Comparison of ENCODE assay signal across 12 mouse cellular contexts in genomic region chr5:140370446-140371254, GRCm38 (mm10). TPM values are rescaled to one million over a fixed set of nuclear protein-coding genes. Genes with fewer than 3 reads are reported as not detected.
DNase-seq lines count a peak whose midpoint lies in the region; ATAC-seq lines count a peak whose summit lies in the region.
"Had no signal": no experiment of that assay in that cellular context is flagged by ENCODE, and none has a peak within 500 bp of the region (broad histone marks: within the 10 kb centered on the region; RNA-seq: fewer than 3 reads in every experiment).

No protein-coding gene starts in this region.

- peak; percentile 12 to 13 for DNase-seq in heart, postnatal 14 days
- DNase-seq in liver, embryonic 11.5 days (ENCODE audit: low spot score) = no peak
- DNase-seq in right cerebral cortex, postnatal 10 days (ENCODE audit: low spot score in 2 of 2) = no peak
- no peak for DNase-seq in gastrocnemius, postnatal 25 days
- no peak for DNase-seq in left cerebral cortex, postnatal 36 days (ENCODE audit: low spot score in 2 of 2)
- DNase-seq: adrenal gland, adult 8-10 months had no signal

- no peaks in the 10 kb centered on the region for H3K36me3 ChIP-seq in intestine, embryonic 15.5 days
- no peaks in the 10 kb centered on the region for H3K36me3 ChIP-seq in intestine, embryonic 16.5 days (ENCODE audit: control insufficient read depth, insufficient read depth, low read length)
- no peaks in the 10 kb centered on the region for H3K36me3 ChIP-seq in liver, embryonic 11.5 days (ENCODE audit: control insufficient read depth, insufficient read depth, low read length)
- H3K36me3 ChIP-seq in stomach, embryonic 14.5 days (ENCODE audit: control insufficient read depth, insufficient read depth, low read length) = no peaks in the 10 kb centered on the region

- no peaks in the 10 kb centered on the region for H3K9me3 ChIP-seq in intestine, embryonic 15.5 days
- no peaks in the 10 kb centered on the region for H3K9me3 ChIP-seq in intestine, embryonic 16.5 days (ENCODE audit: control insufficient read depth, low read length)
- H3K9me3 ChIP-seq in liver, embryonic 11.5 days (ENCODE audit: control insufficient read depth, low read length) = no peaks in the 10 kb centered on the region
- H3K9me3 ChIP-seq in stomach, embryonic 14.5 days (ENCODE audit: control insufficient read depth, low read depth, low read length) = no peaks in the 10 kb centered on the region; the same call in 1 of the 2 replicates

- no peak overlapping the region for H3K4me3 ChIP-seq in intestine, embryonic 15.5 days (replicated peaks)
- no peak overlapping the region for H3K4me3 ChIP-seq in intestine, embryonic 16.5 days (ENCODE audit: low read length)
- H3K4me3 ChIP-seq in liver, embryonic 11.5 days (ENCODE audit: low read depth, low read length) = no peak overlapping the region
- H3K4me3 ChIP-seq in stomach, embryonic 14.5 days (ENCODE audit: low read depth, low read length) = no peak overlapping the region
- H3K4me3 ChIP-seq: myocyte had no signal

- no peak for ATAC-seq in intestine, embryonic 15.5 days
- no peak for ATAC-seq in intestine, embryonic 16.5 days
- ATAC-seq in liver, embryonic 11.5 days (replicated peaks; ENCODE audit: low FRiP score) = peak; percentile 56; the same call in 1 of the 2 replicates
- no peak for ATAC-seq in stomach, embryonic 14.5 days (ENCODE audit: insufficient number of reproducible peaks, insufficient read depth, low FRiP score, low read depth)
- ATAC-seq: CD4-positive, CD25-positive, alpha-beta regulatory T cell, adult 4 months; inflammation-experienced regulatory T-cells, adult 6 months had no signal

- H3K27me3 ChIP-seq in intestine, embryonic 15.5 days (replicated peaks) = no peaks in the 10 kb centered on the region
- no peaks in the 10 kb centered on the region for H3K27me3 ChIP-seq in intestine, embryonic 16.5 days (replicated peaks; ENCODE audit: control insufficient read depth, insufficient read depth, low read length)
- H3K27me3 ChIP-seq in liver, embryonic 11.5 days (replicated peaks; ENCODE audit: control insufficient read depth, insufficient read depth, low read length) = no peaks in the 10 kb centered on the region
- H3K27me3 ChIP-seq in stomach, embryonic 14.5 days (ENCODE audit: control insufficient read depth, insufficient read depth, low read length) = no peaks in the 10 kb centered on the region

- H3K4me2 ChIP-seq in intestine, embryonic 15.5 days (replicated peaks) = no peak overlapping the region
- H3K4me2 ChIP-seq in intestine, embryonic 16.5 days (ENCODE audit: low read depth, low read length) = no peak overlapping the region
- H3K4me2 ChIP-seq in liver, embryonic 11.5 days = peak overlapping the region; percentile 28
- H3K4me2 ChIP-seq in stomach, embryonic 14.5 days (replicated peaks; ENCODE audit: low read depth, low read length) = no peak overlapping the region

- no peak overlapping the region for H3K27ac ChIP-seq in intestine, embryonic 15.5 days
- no peak overlapping the region for H3K27ac ChIP-seq in intestine, embryonic 16.5 days (ENCODE audit: low read length)
- peak overlapping the region; percentile 74 for H3K27ac ChIP-seq in liver, embryonic 11.5 days (ENCODE audit: low read depth, low read length)
- 0 out of 2 replicates have a peak overlapping the region, but pooled peaks have one; percentile 6 for H3K27ac ChIP-seq in stomach, embryonic 14.5 days (ENCODE audit: low read length)

- 0 out of 2 replicates have a peak, but pooled peaks cover 5% of the 10 kb centered on the region for H3K4me1 ChIP-seq in intestine, embryonic 15.5 days (replicated peaks)
- peaks cover 8% of the 10 kb centered on the region for H3K4me1 ChIP-seq in intestine, embryonic 16.5 days (ENCODE audit: control insufficient read depth, insufficient read depth, low read length)
- H3K4me1 ChIP-seq in liver, embryonic 11.5 days (replicated peaks; ENCODE audit: control insufficient read depth, insufficient read depth, low read length) = peaks cover 30% of the 10 kb centered on the region
- H3K4me1 ChIP-seq in stomach, embryonic 14.5 days (ENCODE audit: control insufficient read depth, insufficient read depth, low read length) = peaks cover 6% of the 10 kb centered on the region; the same call in 1 of the 2 replicates

- WGBS in intestine, embryonic 15.5 days = 59% methylated on average over 6 of the region's 6 CpGs
- WGBS in intestine, embryonic 16.5 days = 56% methylated on average over 6 of the region's 6 CpGs
- WGBS in liver, embryonic 11.5 days = 42% methylated on average over 6 of the region's 6 CpGs
- WGBS in stomach, embryonic 14.5 days = 51% methylated on average over 6 of the region's 6 CpGs

- intact Hi-C loops in heart, postnatal 14 days (cut with DNase I) = no loop called here
- intact Hi-C loops in left cerebral cortex, postnatal 36 days (cut with DNase I) = no loop called here

- 0 out of 2 replicates have a peak overlapping the region, but pooled peaks have one; percentile 1 for H3K9ac ChIP-seq in intestine, embryonic 15.5 days
- H3K9ac ChIP-seq in intestine, embryonic 16.5 days (ENCODE audit: low read depth, low read length) = no peak overlapping the region
- no peak overlapping the region for H3K9ac ChIP-seq in liver, embryonic 11.5 days (ENCODE audit: low read depth, low read length)
- no peak overlapping the region for H3K9ac ChIP-seq in stomach, embryonic 14.5 days (replicated peaks; ENCODE audit: low read depth, low read length)

RNA-seq across cellular contexts. Expression of gene Snx8, which starts 18.4 kb away (rescaled TPM):
- polyA plus RNA-seq in intestine, embryonic 15.5 days (2015; fragmentation: Nextera tagmentation; extraction: Ambion mirVana) = 23.0 and 27.2 TPM in 2 replicates
- 35.9 and 45.2 TPM in 2 replicates for polyA plus RNA-seq in intestine, embryonic 16.5 days (2015; fragmentation: Nextera tagmentation; extraction: Ambion mirVana)
- 10 to 100 TPM; 14.6 to 16.2 TPM for total RNA-seq in heart, postnatal 14 days (2021)
- 10.6 and 10.7 TPM in 2 replicates for polyA plus RNA-seq in liver, embryonic 11.5 days (2014; fragmentation: Nextera tagmentation; extraction: Ambion mirVana)
- 8.3 and 9.1 TPM in 2 replicates for polyA plus RNA-seq in stomach, embryonic 14.5 days (2014; fragmentation: Nextera tagmentation; extraction: Ambion mirVana)
- total RNA-seq in gastrocnemius, postnatal 25 days (2021) = 1 to 10 TPM; 7.4 to 7.6 TPM
- total RNA-seq in left cerebral cortex, postnatal 36 days (2021) = 10 to 100 TPM; 12.1 to 15.1 TPM

RNA-seq across cellular contexts. Expression of gene Mrm2, which starts 39.0 kb away (rescaled TPM):
- 19.0 and 19.7 TPM in 2 replicates for polyA plus RNA-seq in intestine, embryonic 15.5 days (2015; fragmentation: Nextera tagmentation; extraction: Ambion mirVana)
- polyA plus RNA-seq in intestine, embryonic 16.5 days (2015; fragmentation: Nextera tagmentation; extraction: Ambion mirVana) = 18.3 and 19.6 TPM in 2 replicates
- total RNA-seq in heart, postnatal 14 days (2021) = 10 to 100 TPM in 1 of 2 experiments, 1 to 10 TPM in 1; 9.5 to 10.9 TPM
- 20.2 and 21.7 TPM in 2 replicates for polyA plus RNA-seq in liver, embryonic 11.5 days (2014; fragmentation: Nextera tagmentation; extraction: Ambion mirVana)
- 19.3 and 19.7 TPM in 2 replicates for polyA plus RNA-seq in stomach, embryonic 14.5 days (2014; fragmentation: Nextera tagmentation; extraction: Ambion mirVana)
- 1 to 10 TPM; 6.9 to 7.2 TPM for total RNA-seq in gastrocnemius, postnatal 25 days (2021)
- 10 to 100 TPM in 1 of 2 experiments, 1 to 10 TPM in 1; 8.9 to 11.5 TPM for total RNA-seq in left cerebral cortex, postnatal 36 days (2021)

RNA-seq across cellular contexts. Expression of gene Eif3b, which starts 48.5 kb away (rescaled TPM):
- polyA plus RNA-seq in intestine, embryonic 15.5 days (2015; fragmentation: Nextera tagmentation; extraction: Ambion mirVana) = 127 and 142 TPM in 2 replicates
- 85.2 and 89.0 TPM in 2 replicates for polyA plus RNA-seq in intestine, embryonic 16.5 days (2015; fragmentation: Nextera tagmentation; extraction: Ambion mirVana)
- total RNA-seq in heart, postnatal 14 days (2021) = 10 to 100 TPM; 86.5 to 88.7 TPM
- 210 and 213 TPM in 2 replicates for polyA plus RNA-seq in liver, embryonic 11.5 days (2014; fragmentation: Nextera tagmentation; extraction: Ambion mirVana)
- polyA plus RNA-seq in stomach, embryonic 14.5 days (2014; fragmentation: Nextera tagmentation; extraction: Ambion mirVana) = 125 and 132 TPM in 2 replicates
- total RNA-seq in gastrocnemius, postnatal 25 days (2021) = 10 to 100 TPM; 76.8 to 79.2 TPM
- total RNA-seq in left cerebral cortex, postnatal 36 days (2021) = 10 to 100 TPM; 86.7 to 90.1 TPM

RNA-seq across cellular contexts. Expression of gene Nudt1, which starts 49.2 kb away (rescaled TPM):
- 48.5 and 52.5 TPM in 2 replicates for polyA plus RNA-seq in intestine, embryonic 15.5 days (2015; fragmentation: Nextera tagmentation; extraction: Ambion mirVana)
- 48.6 and 48.8 TPM in 2 replicates for polyA plus RNA-seq in intestine, embryonic 16.5 days (2015; fragmentation: Nextera tagmentation; extraction: Ambion mirVana)
- 10 to 100 TPM in 1 of 2 experiments, 1 to 10 TPM in 1; 10.0 to 12.2 TPM for total RNA-seq in heart, postnatal 14 days (2021)
- polyA plus RNA-seq in liver, embryonic 11.5 days (2014; fragmentation: Nextera tagmentation; extraction: Ambion mirVana) = 58.3 and 62.3 TPM in 2 replicates
- polyA plus RNA-seq in stomach, embryonic 14.5 days (2014; fragmentation: Nextera tagmentation; extraction: Ambion mirVana) = 39.6 and 41.9 TPM in 2 replicates
- total RNA-seq in gastrocnemius, postnatal 25 days (2021) = 1 to 10 TPM; 5.3 to 6.5 TPM
- 1 to 10 TPM; 6.2 to 7.6 TPM for total RNA-seq in left cerebral cortex, postnatal 36 days (2021)

RNA-seq across cellular contexts. Expression of gene Mad1l1, which starts 49.3 kb away (rescaled TPM):
- 34.7 and 38.0 TPM in 2 replicates for polyA plus RNA-seq in intestine, embryonic 15.5 days (2015; fragmentation: Nextera tagmentation; extraction: Ambion mirVana)
- polyA plus RNA-seq in intestine, embryonic 16.5 days (2015; fragmentation: Nextera tagmentation; extraction: Ambion mirVana) = 31.4 and 34.1 TPM in 2 replicates
- 10 to 100 TPM; 14.7 to 14.8 TPM for total RNA-seq in heart, postnatal 14 days (2021)
- 43.0 and 43.4 TPM in 2 replicates for polyA plus RNA-seq in liver, embryonic 11.5 days (2014; fragmentation: Nextera tagmentation; extraction: Ambion mirVana)
- 39.1 and 39.3 TPM in 2 replicates for polyA plus RNA-seq in stomach, embryonic 14.5 days (2014; fragmentation: Nextera tagmentation; extraction: Ambion mirVana)
- total RNA-seq in gastrocnemius, postnatal 25 days (2021) = 1 to 10 TPM; 7.5 to 7.6 TPM
- total RNA-seq in left cerebral cortex, postnatal 36 days (2021) = 10 to 100 TPM; 16.7 to 19.5 TPM

Comparison
In these comparisons a context has a peak if more than half of its experiments do, and no peak if none do; other contexts are left out.
1. H3K27ac ChIP-seq: peak in liver, embryonic 11.5 days (single experiment) and stomach, embryonic 14.5 days (single experiment); none in intestine, embryonic 15.5 days (single experiment) and intestine, embryonic 16.5 days (single experiment).
2. DNase-seq: peak in heart, postnatal 14 days (2 of 2); none in liver, embryonic 11.5 days (single experiment), right cerebral cortex, postnatal 10 days (0 of 2), gastrocnemius, postnatal 25 days (single experiment) and left cerebral cortex, postnatal 36 days (0 of 2).